ENCODE assay signal across 10 mouse cellular contexts in genomic region chr10:84395885-84396659, GRCm38 (mm10). TPM values are rescaled to one million over a fixed set of nuclear protein-coding genes. Genes with fewer than 3 reads are reported as not detected.
A peak's percentile ranks its signal among the peaks of the same experiment; 100 is the strongest.
DNase-seq lines count a peak whose midpoint lies in the region; ATAC-seq and TF ChIP-seq lines count a peak whose summit lies in the region.
"Had no signal": no experiment of that assay in that cellular context is flagged by ENCODE, and none has a peak within 500 bp of the region (broad histone marks: within the 10 kb centered on the region; RNA-seq: fewer than 3 reads in every experiment).

No protein-coding gene starts in this region.

- no peak for ATAC-seq in hindbrain, embryonic 15.5 days (ENCODE audit: low FRiP score, low read depth)
- ATAC-seq in erythroid progenitor cell, adult 5-6 weeks (replicated peaks; ENCODE audit: low FRiP score, poor library complexity, severe bottlenecking), result no peak

- H3K4me2 ChIP-seq in hindbrain, embryonic 15.5 days, result no peak overlapping the region
- H3K4me2 ChIP-seq: liver, embryonic 11.5 days had no signal

- no peaks in the 10 kb centered on the region for H3K27me3 ChIP-seq in cerebellum, adult 2 months (ENCODE audit: control insufficient read depth, insufficient read depth, low read length)
- no peaks in the 10 kb centered on the region for H3K27me3 ChIP-seq in hindbrain, embryonic 15.5 days

- H3K9ac ChIP-seq in hindbrain, embryonic 15.5 days, result no peak overlapping the region

- peak; percentile 72 to 73 for DNase-seq in cerebellum, adult 2 months
- no peak for DNase-seq in cerebellum, adult 8-10 months
- DNase-seq in left cerebral cortex, postnatal 4 days, result peak; percentile 72
- DNase-seq in left cerebral cortex, postnatal 36 days (ENCODE audit: low spot score in 2 of 2), result no peak
- peak; percentile 70 to 80 for DNase-seq in lung, postnatal 4 days
- DNase-seq in ovary, postnatal 36 days (ENCODE audit: low spot score), result no peak
- DNase-seq: thymus, adult 18-20 months had no signal

- no peak for TF ChIP-seq POLR2A in cerebellum, adult 2 months (IDR thresholded peaks at IDR 0.05; ENCODE audit: borderline replicate concordance, insufficient read depth, low read length)

- peak overlapping the region; percentile 18; the same call in 1 of the 2 replicates for H3K27ac ChIP-seq in cerebellum, adult 2 months (ENCODE audit: insufficient read depth, low read length)
- H3K27ac ChIP-seq in hindbrain, embryonic 15.5 days (replicated peaks), result peak overlapping the region; percentile 20; the same call in 1 of the 2 replicates

- H3K4me3 ChIP-seq in cerebellum, adult 2 months (replicated peaks; ENCODE audit: insufficient read depth, low read depth, low read length), result no peak overlapping the region
- H3K4me3 ChIP-seq in hindbrain, embryonic 15.5 days, result no peak overlapping the region

- peaks cover 5% of the 10 kb centered on the region; the same call in 1 of the 2 replicates for H3K36me3 ChIP-seq in hindbrain, embryonic 15.5 days

- intact Hi-C loops in left cerebral cortex, postnatal 4 days (cut with DNase I), result no loop called here
- intact Hi-C loops in left cerebral cortex, postnatal 36 days (cut with DNase I), result no loop called here

- WGBS in cerebellum, adult 2 months, result 16% methylated on average over 8 of the region's 8 CpGs
- 79% methylated on average over 8 of the region's 8 CpGs for WGBS in hindbrain, embryonic 15.5 days

- H3K9me3 ChIP-seq in hindbrain, embryonic 15.5 days, result no peaks in the 10 kb centered on the region

- no peak for TF ChIP-seq CTCF in cerebellum, adult 2 months (IDR thresholded peaks at IDR 0.05; ENCODE audit: borderline replicate concordance, insufficient read depth, low read depth, low read length)

- H3K4me1 ChIP-seq in cerebellum, adult 2 months (ENCODE audit: control insufficient read depth, insufficient read depth, low read length), result peaks cover 52% of the 10 kb centered on the region
- peaks cover 64% of the 10 kb centered on the region for H3K4me1 ChIP-seq in hindbrain, embryonic 15.5 days (replicated peaks)

RNA-seq across cellular contexts. Expression of gene Nuak1, which starts 44.3 kb away (rescaled TPM):
- polyA plus RNA-seq in cerebellum, adult 2 months (2012; rRNA removed), result 39.8 and 41.5 TPM in 2 replicates
- 10 to 100 TPM; 51.7 to 53.0 TPM for total RNA-seq in left cerebral cortex, postnatal 4 days (2021)
- total RNA-seq in left cerebral cortex, postnatal 36 days (2021), result 10 to 100 TPM; 69.3 to 69.7 TPM
- polyA plus RNA-seq in hindbrain, embryonic 15.5 days (2015; fragmentation: Nextera tagmentation; extraction: Ambion mirVana), result 4.5 and 5.2 TPM in 2 replicates
- 2.1 and 4.0 TPM in 2 replicates for total RNA-seq in erythroid progenitor cell, adult 5-6 weeks (2015; ENCODE audit: low replicate concordance)
- total RNA-seq in erythroid progenitor cell, adult 5-6 weeks (2017; ENCODE audit: low replicate concordance), result 0.64 and 1.4 TPM in 2 replicates

Comparison
In these comparisons a context has a peak if more than half of its experiments do, and no peak if none do; other contexts are left out.
1. DNase-seq: peak in cerebellum, adult 2 months (2 of 2), left cerebral cortex, postnatal 4 days (single experiment) and lung, postnatal 4 days (2 of 2); none in cerebellum, adult 8-10 months (single experiment), left cerebral cortex, postnatal 36 days (0 of 2) and ovary, postnatal 36 days (single experiment).
2. RNA of gene Nuak1, which starts 44.3 kb away (total RNA-seq): 69.3 to 69.7 TPM in left cerebral cortex, postnatal 36 days and 51.7 to 53.0 TPM in left cerebral cortex, postnatal 4 days; 0.64 to 4.0 TPM in erythroid progenitor cell, adult 5-6 weeks; every median in the first group is over 10 times any median in the second.